Comparison of ENCODE assay signal across 9 mouse cellular contexts in the genomic region with DNA sequence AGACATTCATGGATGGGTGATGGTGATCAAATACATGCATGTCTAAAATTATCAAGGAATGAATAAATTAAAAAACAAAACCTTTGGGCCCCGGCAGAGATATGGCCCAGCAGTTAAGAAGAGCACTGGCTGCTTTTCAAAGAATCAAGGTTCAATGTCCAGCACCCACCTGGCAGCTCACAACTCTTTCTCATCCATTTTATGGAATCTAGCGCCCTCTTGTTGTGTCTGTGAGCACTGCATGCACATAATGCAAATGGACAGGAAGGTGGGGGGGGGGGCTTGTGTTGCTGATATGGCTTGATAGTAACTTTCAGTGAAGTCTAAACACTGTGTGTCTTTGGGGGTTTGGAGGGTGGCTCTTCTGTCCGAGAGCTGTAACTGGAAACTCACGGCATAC. TPM values are rescaled to one million over a fixed set of nuclear protein-coding genes. Genes with fewer than 3 reads are reported as not detected.
DNase-seq lines count a peak whose midpoint lies in the region; ATAC-seq and TF ChIP-seq lines count a peak whose summit lies in the region.
"Had no signal": no experiment of that assay in that cellular context is flagged by ENCODE, and none has a peak within 500 bp of the region (broad histone marks: within the 10 kb centered on the region; RNA-seq: fewer than 3 reads in every experiment).

No protein-coding gene starts in this region.

- H3K9me3 ChIP-seq in hindbrain, embryonic 11.5 days (ENCODE audit: control insufficient read depth, low read length): no peaks in the 10 kb centered on the region
- no peaks in the 10 kb centered on the region for H3K9me3 ChIP-seq in hindbrain, embryonic 14.5 days (ENCODE audit: control insufficient read depth, low read length)
- no peaks in the 10 kb centered on the region for H3K9me3 ChIP-seq in MEL (replicated peaks; ENCODE audit: insufficient read depth, low read length)
- H3K9me3 ChIP-seq: liver, embryonic 15.5 days had no signal

- no peak overlapping the region for H3K9ac ChIP-seq in hindbrain, embryonic 11.5 days (ENCODE audit: low read depth, low read length)
- no peak overlapping the region for H3K9ac ChIP-seq in hindbrain, embryonic 14.5 days
- H3K9ac ChIP-seq in MEL (ENCODE audit: control insufficient read depth, low read depth, low read length, poor library complexity, severe bottlenecking): no peak overlapping the region
- H3K9ac ChIP-seq: liver, embryonic 15.5 days had no signal

- peak; percentile 92 for TF ChIP-seq RAD21 in MEL (IDR thresholded peaks at IDR 0.05; ENCODE audit: low read depth, low read length)

- H3K36me3 ChIP-seq in hindbrain, embryonic 11.5 days (ENCODE audit: control insufficient read depth, insufficient read depth, low read length): no peaks in the 10 kb centered on the region
- H3K36me3 ChIP-seq in hindbrain, embryonic 14.5 days (replicated peaks; ENCODE audit: control insufficient read depth, insufficient read depth): no peaks in the 10 kb centered on the region
- peaks cover 0 to 2% of the 10 kb centered on the region in 2 experiments; a peak in 1 of 4 replicates for H3K36me3 ChIP-seq in MEL (ENCODE audit: control insufficient read depth in 1 of 2, insufficient read depth in 2 of 2, low read length in 2 of 2)
- H3K36me3 ChIP-seq: liver, embryonic 15.5 days had no signal

- H3K79me2 ChIP-seq in MEL (ENCODE audit: control insufficient read depth, insufficient read depth, low read length, poor library complexity): no peaks in the 10 kb centered on the region

- no peaks in the 10 kb centered on the region; the same call in 1 of the 2 replicates for H3K27me3 ChIP-seq in hindbrain, embryonic 11.5 days (ENCODE audit: control insufficient read depth, insufficient read depth, low read length)
- H3K27me3 ChIP-seq in hindbrain, embryonic 14.5 days (ENCODE audit: control insufficient read depth, insufficient read depth, low read length): no peaks in the 10 kb centered on the region
- H3K27me3 ChIP-seq in MEL (ENCODE audit: control insufficient read depth in 1 of 2, insufficient read depth in 2 of 2, low read length in 2 of 2): no peaks in the 10 kb centered on the region; a peak in 1 of 4 replicates

- no peak overlapping the region for H3K4me3 ChIP-seq in hindbrain, embryonic 11.5 days (ENCODE audit: low read depth, low read length)
- no peak overlapping the region for H3K4me3 ChIP-seq in hindbrain, embryonic 14.5 days (replicated peaks; ENCODE audit: low read length)
- H3K4me3 ChIP-seq in MEL (ENCODE audit: control insufficient read depth in 1 of 2, insufficient read depth in 1 of 2, low read depth in 2 of 2, low read length in 2 of 2): no peak overlapping the region
- H3K4me3 ChIP-seq: liver, embryonic 15.5 days had no signal

- ATAC-seq in hindbrain, embryonic 11.5 days (ENCODE audit: low FRiP score): no peak
- no peak for ATAC-seq in hindbrain, embryonic 14.5 days (ENCODE audit: low FRiP score)
- 0 out of 2 replicates have a peak, but pooled peaks have one; percentile 36 for ATAC-seq in neutrophil, adult 5-6 weeks (ENCODE audit: extremely low read depth, insufficient number of reproducible peaks, low FRiP score, poor library complexity, severe bottlenecking)

- peak; percentile 45 for DNase-seq in hindbrain, embryonic 11.5 days (ENCODE audit: low spot score)
- no peak for DNase-seq in hindbrain, embryonic 14.5 days (ENCODE audit: low spot score)
- DNase-seq in B cell, adult 2 months: peak; percentile 58 to 60
- peak; percentile 67 for DNase-seq in MEL (ENCODE audit: low read depth, low spot score)
- peak; percentile 49 for DNase-seq in heart, postnatal 4 days
- no peak for DNase-seq in urinary bladder, adult 18-20 months (ENCODE audit: low spot score in 2 of 2)
- DNase-seq in layer of hippocampus, adult 9-11 months: no peak

- H3K4me2 ChIP-seq in hindbrain, embryonic 11.5 days (replicated peaks; ENCODE audit: low read depth, low read length): no peak overlapping the region
- H3K4me2 ChIP-seq in hindbrain, embryonic 14.5 days (replicated peaks): no peak overlapping the region
- H3K4me2 ChIP-seq: liver, embryonic 15.5 days had no signal

- TF ChIP-seq POLR2A in MEL (IDR thresholded peaks at IDR 0.05; ENCODE audit: control insufficient read depth in 1 of 2, insufficient read depth in 1 of 2, low read depth in 1 of 2, low read length in 2 of 2, poor library complexity in 1 of 2): no peak

- no peak for TF ChIP-seq EP300 in MEL (IDR thresholded peaks at IDR 0.05; ENCODE audit: low read depth in 1 of 2, low read length in 2 of 2)

- TF ChIP-seq CTCF in MEL (IDR thresholded peaks at IDR 0.05 in 2 of 3, conservative IDR thresholded peaks at IDR 0.05 in 1 of 3; ENCODE audit: control insufficient read depth in 1 of 3, insufficient read depth in 1 of 3, low read depth in 2 of 3, low read length in 3 of 3, poor library complexity in 1 of 3, severe bottlenecking in 1 of 3): peak; percentile 62 to 91 (median 63)

- WGBS in hindbrain, embryonic 11.5 days: 69% methylated on average over 4 of the region's 4 CpGs
- 69% methylated on average over 4 of the region's 4 CpGs for WGBS in hindbrain, embryonic 14.5 days

- H3K4me1 ChIP-seq in hindbrain, embryonic 11.5 days (replicated peaks; ENCODE audit: control insufficient read depth, insufficient read depth, low read length): no peaks in the 10 kb centered on the region
- H3K4me1 ChIP-seq in hindbrain, embryonic 14.5 days (replicated peaks; ENCODE audit: control insufficient read depth, insufficient read depth, low read length): no peaks in the 10 kb centered on the region
- no peaks in the 10 kb centered on the region; a peak in 1 of 4 replicates for H3K4me1 ChIP-seq in MEL (ENCODE audit: control insufficient read depth in 1 of 2, insufficient read depth in 2 of 2, low read length in 2 of 2)

- H3K27ac ChIP-seq in hindbrain, embryonic 11.5 days (ENCODE audit: low read depth, low read length): no peak overlapping the region
- H3K27ac ChIP-seq in hindbrain, embryonic 14.5 days: no peak overlapping the region
- no peak overlapping the region for H3K27ac ChIP-seq in MEL (ENCODE audit: control insufficient read depth, low read depth, low read length)
- H3K27ac ChIP-seq: liver, embryonic 15.5 days had no signal

TF ChIP-seq in MEL, 35 proteins besides CTCF, POLR2A, EP300 and RAD21:
- TF ChIP-seq SMC3 (IDR thresholded peaks at IDR 0.05; ENCODE audit: low read depth, low read length) (peak; percentile 82), ZC3H11A (IDR thresholded peaks at IDR 0.05; ENCODE audit: low read depth, low read length) (peak; percentile 90), MAFK (IDR thresholded peaks at IDR 0.05; ENCODE audit: borderline replicate concordance, low read depth, low read length) (no peak), MAZ (IDR thresholded peaks at IDR 0.05; ENCODE audit: low read depth, low read length) (peak; percentile 66; the same call in 1 of the 2 replicates)

RNA-seq across cellular contexts. Expression of gene Ksr2, which starts 5.6 kb away (rescaled TPM):
- 1.6 and 2.9 TPM in 2 replicates for polyA plus RNA-seq in hindbrain, embryonic 11.5 days (2014; fragmentation: Nextera tagmentation; extraction: Ambion mirVana)
- polyA plus RNA-seq in hindbrain, embryonic 14.5 days (2014; fragmentation: Nextera tagmentation; extraction: Ambion mirVana): 7.5 and 8.0 TPM in 2 replicates
- total RNA-seq in MEL (2012; rRNA removed): not detected in 2 replicates
- polyA plus RNA-seq in MEL (2012; ENCODE audit: insufficient read depth in 1 of 2, insufficient read length in 2 of 2, low read depth in 1 of 2, low replicate concordance in 2 of 2, missing spikeins in 1 of 2): not detected
- total RNA-seq in heart, postnatal 4 days (2021): under 1 TPM; 0.09 to 0.10 TPM
- 0.12 and 0.23 TPM in 2 replicates for total RNA-seq in neutrophil, adult 5-6 weeks (2017)

RNA-seq across cellular contexts. Expression of gene Rfc5, which starts 19.4 kb away (rescaled TPM):
- 72.1 and 82.9 TPM in 2 replicates for polyA plus RNA-seq in hindbrain, embryonic 11.5 days (2014; fragmentation: Nextera tagmentation; extraction: Ambion mirVana)
- polyA plus RNA-seq in hindbrain, embryonic 14.5 days (2014; fragmentation: Nextera tagmentation; extraction: Ambion mirVana): 26.0 and 28.6 TPM in 2 replicates
- 92.5 and 98.9 TPM in 2 replicates for total RNA-seq in MEL (2012; rRNA removed)
- polyA plus RNA-seq in MEL (2012; ENCODE audit: insufficient read depth in 1 of 2, insufficient read length in 2 of 2, low read depth in 1 of 2, low replicate concordance in 2 of 2, missing spikeins in 1 of 2): 100 to 1,000 TPM in 1 of 2 experiments, not detected in 1; 158 TPM
- 10 to 100 TPM; 26.5 to 30.3 TPM for total RNA-seq in heart, postnatal 4 days (2021)
- 10.7 and 15.2 TPM in 2 replicates for total RNA-seq in neutrophil, adult 5-6 weeks (2017)

RNA-seq across cellular contexts. Expression of gene Wsb2, which starts 51.1 kb away (rescaled TPM):
- polyA plus RNA-seq in hindbrain, embryonic 11.5 days (2014; fragmentation: Nextera tagmentation; extraction: Ambion mirVana): 88.9 and 98.0 TPM in 2 replicates
- polyA plus RNA-seq in hindbrain, embryonic 14.5 days (2014; fragmentation: Nextera tagmentation; extraction: Ambion mirVana): 292 and 336 TPM in 2 replicates
- total RNA-seq in MEL (2012; rRNA removed): 32.9 and 36.8 TPM in 2 replicates
- polyA plus RNA-seq in MEL (2012; ENCODE audit: insufficient read depth in 1 of 2, insufficient read length in 2 of 2, low read depth in 1 of 2, low replicate concordance in 2 of 2, missing spikeins in 1 of 2): 10 to 100 TPM in 1 of 2 experiments, not detected in 1; 56.9 TPM
- total RNA-seq in heart, postnatal 4 days (2021): 100 to 1,000 TPM; 124 to 127 TPM
- total RNA-seq in neutrophil, adult 5-6 weeks (2017): 24.2 and 29.7 TPM in 2 replicates

Comparison
In these comparisons a context has a peak if more than half of its experiments do, and no peak if none do; other contexts are left out.
1. DNase-seq: peak in hindbrain, embryonic 11.5 days (single experiment), B cell, adult 2 months (2 of 2), MEL (single experiment) and heart, postnatal 4 days (single experiment); none in hindbrain, embryonic 14.5 days (single experiment), urinary bladder, adult 18-20 months (0 of 2) and layer of hippocampus, adult 9-11 months (single experiment).